Mouse (Mus musculus): ENCODE results near the gene Pik3c2g. TPM values are rescaled to one million over a fixed set of nuclear protein-coding genes. Genes with fewer than 3 reads are reported as not detected.

Gene Pik3c2g
- polyA plus RNA-seq, 1 experiment: not detected

- no peak for DNase-seq
- no peak for TF ChIP-seq POLR2A (IDR thresholded peaks at IDR 0.05; ENCODE audit: control insufficient read depth, extremely low read depth, insufficient read depth, low read length, poor library complexity)
- TF ChIP-seq CTCF (IDR thresholded peaks at IDR 0.05; ENCODE audit: borderline replicate concordance, control insufficient read depth, extremely low read depth, insufficient read depth, low read length, poor library complexity): no peak
- 81% methylated on average over 1 of the region's 1 CpGs for WGBS
- Histone ChIP-seq H3K4me3 (ENCODE audit: control insufficient read depth, insufficient read depth, low read length) (no peak overlapping the region), H3K36me3 (ENCODE audit: control insufficient read depth, insufficient read depth, low read length) (no peaks in the 10 kb centered on the region), H3K27me3 (ENCODE audit: control insufficient read depth, insufficient read depth, low read length) (no peaks in the 10 kb centered on the region), H3K27ac (ENCODE audit: control insufficient read depth, insufficient read depth, low read length) (no peak overlapping the region), H3K4me1 (replicated peaks; ENCODE audit: control insufficient read depth, insufficient read depth, low read length) (no peaks in the 10 kb centered on the region)
Observed at GRCm38 (mm10) chr6:139878362-139878696, 291.3 kb downstream of the Pik3c2g start.

- H3K36me3 ChIP-seq (ENCODE audit: control insufficient read depth, insufficient read depth, low read length): no peaks in the 10 kb centered on the region
- H3K27ac ChIP-seq (ENCODE audit: control insufficient read depth, insufficient read depth, low read length): no peak overlapping the region
- no peaks in the 10 kb centered on the region for H3K27me3 ChIP-seq (ENCODE audit: control insufficient read depth, insufficient read depth, low read length)
- no peaks in the 10 kb centered on the region for H3K4me1 ChIP-seq (replicated peaks; ENCODE audit: control insufficient read depth, insufficient read depth, low read length)
- TF ChIP-seq POLR2A (IDR thresholded peaks at IDR 0.05; ENCODE audit: control insufficient read depth, extremely low read depth, insufficient read depth, low read length, poor library complexity) (no peak), CTCF (IDR thresholded peaks at IDR 0.05; ENCODE audit: borderline replicate concordance, control insufficient read depth, extremely low read depth, insufficient read depth, low read length, poor library complexity) (no peak)
- no peak for DNase-seq
- 82% methylated on average over 2 of the region's 2 CpGs for WGBS
- no peak overlapping the region for H3K4me3 ChIP-seq (ENCODE audit: control insufficient read depth, insufficient read depth, low read length)
Observed at GRCm38 (mm10) chr6:139882076-139882475, 295.1 kb downstream of the Pik3c2g start.

GRCm38 (mm10) chr6:139887175-139887574 is 300.2 kb downstream of the Pik3c2g start:
- no peak for TF ChIP-seq POLR2A (IDR thresholded peaks at IDR 0.05; ENCODE audit: control insufficient read depth, extremely low read depth, insufficient read depth, low read length, poor library complexity)
- no peak for DNase-seq
- H3K4me3 ChIP-seq (ENCODE audit: control insufficient read depth, insufficient read depth, low read length): no peak overlapping the region
- H3K27me3 ChIP-seq (ENCODE audit: control insufficient read depth, insufficient read depth, low read length): no peaks in the 10 kb centered on the region
- no peak overlapping the region for H3K27ac ChIP-seq (ENCODE audit: control insufficient read depth, insufficient read depth, low read length)
- no peaks in the 10 kb centered on the region for H3K36me3 ChIP-seq (ENCODE audit: control insufficient read depth, insufficient read depth, low read length)
- H3K4me1 ChIP-seq (replicated peaks; ENCODE audit: control insufficient read depth, insufficient read depth, low read length): no peaks in the 10 kb centered on the region

GRCm38 (mm10) chr6:139895637-139896036 is 308.6 kb downstream of the Pik3c2g start:
- no peaks in the 10 kb centered on the region for H3K36me3 ChIP-seq (ENCODE audit: control insufficient read depth, insufficient read depth, low read length)
- no peak for DNase-seq
- WGBS: 79% methylated on average over 2 of the region's 2 CpGs
- TF ChIP-seq CTCF (IDR thresholded peaks at IDR 0.05; ENCODE audit: borderline replicate concordance, control insufficient read depth, extremely low read depth, insufficient read depth, low read length, poor library complexity) (no peak), POLR2A (IDR thresholded peaks at IDR 0.05; ENCODE audit: control insufficient read depth, extremely low read depth, insufficient read depth, low read length, poor library complexity) (no peak)
- no peaks in the 10 kb centered on the region for H3K27me3 ChIP-seq (ENCODE audit: control insufficient read depth, insufficient read depth, low read length)
- H3K4me1 ChIP-seq (replicated peaks; ENCODE audit: control insufficient read depth, insufficient read depth, low read length): no peaks in the 10 kb centered on the region
- no peak overlapping the region for H3K4me3 ChIP-seq (ENCODE audit: control insufficient read depth, insufficient read depth, low read length)
- H3K27ac ChIP-seq (ENCODE audit: control insufficient read depth, insufficient read depth, low read length): no peak overlapping the region

GRCm38 (mm10) chr6:139899630-139900151 is 312.7 kb downstream of the Pik3c2g start:
- Histone ChIP-seq H3K27me3 (ENCODE audit: control insufficient read depth, insufficient read depth, low read length) (no peaks in the 10 kb centered on the region), H3K4me1 (replicated peaks; ENCODE audit: control insufficient read depth, insufficient read depth, low read length) (no peaks in the 10 kb centered on the region), H3K4me3 (ENCODE audit: control insufficient read depth, insufficient read depth, low read length) (no peak overlapping the region), H3K27ac (ENCODE audit: control insufficient read depth, insufficient read depth, low read length) (no peak overlapping the region), H3K36me3 (ENCODE audit: control insufficient read depth, insufficient read depth, low read length) (no peaks in the 10 kb centered on the region)
- TF ChIP-seq CTCF (IDR thresholded peaks at IDR 0.05; ENCODE audit: borderline replicate concordance, control insufficient read depth, extremely low read depth, insufficient read depth, low read length, poor library complexity) (no peak), POLR2A (IDR thresholded peaks at IDR 0.05; ENCODE audit: control insufficient read depth, extremely low read depth, insufficient read depth, low read length, poor library complexity) (no peak)
- WGBS: 95% methylated on average over 8 of the region's 8 CpGs
- no peak for DNase-seq

- Histone ChIP-seq H3K27ac (ENCODE audit: control insufficient read depth, insufficient read depth, low read length) (no peak overlapping the region), H3K4me1 (replicated peaks; ENCODE audit: control insufficient read depth, insufficient read depth, low read length) (no peaks in the 10 kb centered on the region), H3K4me3 (ENCODE audit: control insufficient read depth, insufficient read depth, low read length) (no peak overlapping the region), H3K27me3 (ENCODE audit: control insufficient read depth, insufficient read depth, low read length) (no peaks in the 10 kb centered on the region), H3K36me3 (ENCODE audit: control insufficient read depth, insufficient read depth, low read length) (no peaks in the 10 kb centered on the region)
- DNase-seq: no peak
- TF ChIP-seq CTCF (IDR thresholded peaks at IDR 0.05; ENCODE audit: borderline replicate concordance, control insufficient read depth, extremely low read depth, insufficient read depth, low read length, poor library complexity): no peak
- 65% methylated on average over 4 of the region's 4 CpGs for WGBS
Observed at GRCm38 (mm10) chr6:139901801-139902200, 314.8 kb downstream of the Pik3c2g start.

GRCm38 (mm10) chr6:139907138-139907537 is 320.1 kb downstream of the Pik3c2g start:
- TF ChIP-seq CTCF (IDR thresholded peaks at IDR 0.05; ENCODE audit: borderline replicate concordance, control insufficient read depth, extremely low read depth, insufficient read depth, low read length, poor library complexity): no peak
- TF ChIP-seq POLR2A (IDR thresholded peaks at IDR 0.05; ENCODE audit: control insufficient read depth, extremely low read depth, insufficient read depth, low read length, poor library complexity): no peak
- WGBS: 87% methylated on average over 4 of the region's 4 CpGs
- no peaks in the 10 kb centered on the region for H3K27me3 ChIP-seq (ENCODE audit: control insufficient read depth, insufficient read depth, low read length)

More at GRCm38 (mm10) chr6:139907138-139907537, 320.1 kb downstream of the Pik3c2g start:
- Histone ChIP-seq H3K27ac (ENCODE audit: control insufficient read depth, insufficient read depth, low read length) (no peak overlapping the region), H3K36me3 (ENCODE audit: control insufficient read depth, insufficient read depth, low read length) (no peaks in the 10 kb centered on the region), H3K4me3 (ENCODE audit: control insufficient read depth, insufficient read depth, low read length) (no peak overlapping the region), H3K4me1 (replicated peaks; ENCODE audit: control insufficient read depth, insufficient read depth, low read length) (no peaks in the 10 kb centered on the region)
- DNase-seq: no peak

All from thymus, adult 2 months (tissue).